Mouse (Mus musculus): ENCODE results near the gene Dmap1. TPM values are rescaled to one million over a fixed set of nuclear protein-coding genes. Genes with fewer than 3 reads are reported as not detected.

The Dmap1 gene
- total RNA-seq, 1 experiment from 2014 or later = 24.5 TPM

GRCm38 (mm10) chr4:117630053-117630670 lies 51.9 kb downstream of the Dmap1 start:
- ATAC-seq (replicated peaks; ENCODE audit: low read depth, poor library complexity, severe bottlenecking) = no peak

- no peak for ATAC-seq (replicated peaks; ENCODE audit: low read depth, poor library complexity, severe bottlenecking)
Observed at GRCm38 (mm10) chr4:117628464-117628863, 53.6 kb downstream of the Dmap1 start.

Other genes starting within 250 kb of the Dmap1 start
- gene Rnf220, start 185.2 kb downstream of the Dmap1 start, total RNA-seq (2017) = 86.4 and 99.5 TPM in 2 replicates
- gene Eri3, start 131.9 kb downstream of the Dmap1 start, total RNA-seq (2017) = 27.1 and 37.4 TPM in 2 replicates
- not detected in 2 replicates for gene Gm12845, start 42.1 kb upstream of the Dmap1 start, total RNA-seq (2017)
- not detected in 2 replicates for gene Klf17, start 83.4 kb upstream of the Dmap1 start, total RNA-seq (2017)
- 0.68 and 1.9 TPM in 2 replicates for gene Slc6a9, start 152.2 kb upstream of the Dmap1 start, total RNA-seq (2017)
- 0.15 and 0.32 TPM in 2 replicates for gene Ccdc24, start 190.3 kb upstream of the Dmap1 start, total RNA-seq (2017)
- gene B4galt2, start 201.2 kb upstream of the Dmap1 start, total RNA-seq (2017) = 0.34 TPM in 1 of 2 replicates, not detected in the other
- 54.1 and 85.0 TPM in 2 replicates for gene Atp6v0b, start 205.1 kb upstream of the Dmap1 start, total RNA-seq (2017)
- 6.6 and 7.0 TPM in 2 replicates for gene Dph2, start 209.8 kb upstream of the Dmap1 start, total RNA-seq (2017)
- gene Ipo13, start 232.7 kb upstream of the Dmap1 start, total RNA-seq (2017) = 11.3 and 17.9 TPM in 2 replicates
- gene Artn, start 247.5 kb upstream of the Dmap1 start, total RNA-seq (2017) = not detected in 2 replicates

All from common myeloid progenitor, adult 5-6 weeks (primary cell).